Mouse (Mus musculus): Measurements from ENCODE around the gene Gm5157. TPM values are rescaled to one million over a fixed set of nuclear protein-coding genes. Genes with fewer than 3 reads are reported as not detected.
"Not testable (repeated sequence)": the region's sequence is repeated elsewhere in the genome, so short reads cannot be mapped to it uniquely, and the experiment has no call there.

Gm5157 gene
- not detected in 2 replicates for polyA plus RNA-seq (2016; fragmentation: Nextera tagmentation; extraction: Ambion mirVana)

DNA sequence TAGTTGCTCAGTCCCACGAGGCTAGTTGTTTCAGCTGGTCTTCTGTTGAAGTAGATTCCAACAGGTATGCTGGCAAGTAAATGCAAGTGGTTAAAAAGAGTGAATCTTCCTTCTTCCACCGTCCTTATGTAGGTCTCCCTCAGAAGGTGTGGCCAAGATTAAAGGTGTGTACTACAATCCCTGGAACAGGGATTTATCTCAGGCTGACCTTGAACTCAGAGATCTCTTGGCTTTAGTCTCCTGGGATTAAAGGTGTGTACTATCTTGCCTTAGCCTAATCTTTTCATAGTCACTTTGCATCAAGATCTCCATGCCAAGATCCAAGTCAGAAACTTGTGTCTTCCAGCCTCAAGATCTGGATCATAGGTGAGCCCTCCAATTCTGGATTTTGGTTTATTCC is at the start of gene Gm5157:
Gene Gm5157 (minus strand): TSS at position 101 of the 400 bp plus-strand sequence.
- 50% methylated on average over 1 of the region's 2 CpGs for WGBS
- ATAC-seq (ENCODE audit: insufficient number of reproducible peaks, low FRiP score): not testable (repeated sequence)

DNA sequence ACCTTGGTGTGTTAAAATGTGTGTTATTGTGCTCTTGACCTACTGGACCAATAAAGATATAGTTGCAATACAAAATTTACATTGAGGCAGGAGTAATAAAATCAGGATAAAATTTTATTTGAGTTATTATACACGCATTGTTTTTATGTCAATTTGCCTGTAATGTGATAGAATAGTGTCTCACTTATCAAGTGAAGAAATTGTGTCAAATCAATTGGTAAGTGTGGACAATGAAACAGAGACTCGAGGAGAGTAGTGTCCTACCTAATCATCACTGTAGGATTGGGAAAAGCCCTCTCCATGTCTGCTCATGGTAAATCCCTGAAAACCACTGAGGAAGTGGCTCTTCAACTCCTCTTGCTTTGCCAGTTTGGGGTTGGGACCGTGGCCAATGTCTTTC is 28.3 kb downstream of the Gm5157 start, which contains the start of gene Vmn1r123:
Gene Vmn1r123 (plus strand): TSS at position 301 of the 400 bp plus-strand sequence.
- H3K9ac ChIP-seq; H3K9me3 ChIP-seq (replicated peaks); H3K4me3 ChIP-seq; ATAC-seq (ENCODE audit: insufficient number of reproducible peaks, low FRiP score); H3K4me2 ChIP-seq; H3K36me3 ChIP-seq; H3K27ac ChIP-seq (ENCODE audit: poor library complexity, severe bottlenecking); H3K27me3 ChIP-seq (replicated peaks); H3K4me1 ChIP-seq (replicated peaks): not testable (repeated sequence)
- WGBS: 33% methylated on average over 1 of the region's 3 CpGs

More for the DNA sequence above, at the start of gene Gm5157:
- H3K27me3 ChIP-seq (replicated peaks); H3K27ac ChIP-seq (ENCODE audit: poor library complexity, severe bottlenecking); H3K36me3 ChIP-seq; H3K4me2 ChIP-seq; H3K4me1 ChIP-seq (replicated peaks); H3K9ac ChIP-seq; H3K9me3 ChIP-seq (replicated peaks); H3K4me3 ChIP-seq: not testable (repeated sequence)

Other genes with a start within 250 kb of the Gm5157 start
- gene Vmn1r119, start 178.0 kb downstream of the Gm5157 start, polyA plus RNA-seq (2016; fragmentation: Nextera tagmentation; extraction: Ambion mirVana): not detected in 2 replicates
- not detected in 2 replicates for gene Vmn1r120, start 136.6 kb downstream of the Gm5157 start, polyA plus RNA-seq (2016; fragmentation: Nextera tagmentation; extraction: Ambion mirVana)
- not detected in 2 replicates for gene Vmn1r121, start 91.9 kb downstream of the Gm5157 start, polyA plus RNA-seq (2016; fragmentation: Nextera tagmentation; extraction: Ambion mirVana)
- not detected in 2 replicates for gene Vmn1r122, start 56.3 kb downstream of the Gm5157 start, polyA plus RNA-seq (2016; fragmentation: Nextera tagmentation; extraction: Ambion mirVana)
- not detected in 2 replicates for gene Vmn1r123, start 28.2 kb downstream of the Gm5157 start, polyA plus RNA-seq (2016; fragmentation: Nextera tagmentation; extraction: Ambion mirVana)
- not detected in 2 replicates for gene Vmn1r124, start 70.2 kb upstream of the Gm5157 start, polyA plus RNA-seq (2016; fragmentation: Nextera tagmentation; extraction: Ambion mirVana)
- gene Vmn1r125, start 81.8 kb upstream of the Gm5157 start, polyA plus RNA-seq (2016; fragmentation: Nextera tagmentation; extraction: Ambion mirVana): not detected in 2 replicates
- not detected in 2 replicates for gene Vmn1r126, start 111.0 kb upstream of the Gm5157 start, polyA plus RNA-seq (2016; fragmentation: Nextera tagmentation; extraction: Ambion mirVana)
- not detected in 2 replicates for gene Vmn1r127, start 129.4 kb upstream of the Gm5157 start, polyA plus RNA-seq (2016; fragmentation: Nextera tagmentation; extraction: Ambion mirVana)
- gene Vmn1r128, start 158.9 kb upstream of the Gm5157 start, polyA plus RNA-seq (2016; fragmentation: Nextera tagmentation; extraction: Ambion mirVana): not detected in 2 replicates
- not detected in 2 replicates for gene Vmn1r129, start 170.9 kb upstream of the Gm5157 start, polyA plus RNA-seq (2016; fragmentation: Nextera tagmentation; extraction: Ambion mirVana)
- gene Gm6882, start 242.3 kb upstream of the Gm5157 start, polyA plus RNA-seq (2016; fragmentation: Nextera tagmentation; extraction: Ambion mirVana): not detected in 2 replicates